Mouse (Mus musculus) embryonic facial prominence, embryonic 12.5 days (tissue): ENCODE measurements around the gene Cep89. TPM values are rescaled to one million over a fixed set of nuclear protein-coding genes. Genes with fewer than 3 reads are reported as not detected.

ENCODE experiments used
- ATAC-seq: fragments of 200-750 bp; cut with Nextera tagmentation; 2 replicates; pipeline ENCODE4 v1.8.0; 2017; ENCODE audit not compliant: insufficient number of reproducible peaks, insufficient read depth, low FRiP score, low TSS enrichment
- H3K27ac ChIP-seq: fragments of 300-500 bp; sonication (generic); 2 replicates; pipeline ENCODE4 v1.5.1; 2016; ENCODE audit warnings: mild to moderate bottlenecking
- H3K27me3 ChIP-seq: fragments of 300-500 bp; sonication (generic); 2 replicates; pipeline ENCODE4 v1.6.1; 2016; ENCODE audit warnings: mild to moderate bottlenecking, moderate library complexity
- H3K36me3 ChIP-seq: fragments of 300-500 bp; sonication (generic); 2 replicates; pipeline ENCODE4 v1.6.1; 2016; ENCODE audit warnings: mild to moderate bottlenecking
- H3K4me1 ChIP-seq: fragments of 300-500 bp; sonication (generic); 2 replicates; pipeline ENCODE4 v1.6.1; 2016
- H3K4me2 ChIP-seq: fragments of 300-500 bp; sonication (generic); replicated peaks from 2 replicates; pipeline ENCODE4 v1.6.1; 2016; ENCODE audit warnings: mild to moderate bottlenecking, moderate library complexity
- H3K4me3 ChIP-seq: fragments of 300-500 bp; sonication (generic); 2 replicates; pipeline ENCODE4 v1.5.1; 2016; ENCODE audit warnings: mild to moderate bottlenecking
- H3K9ac ChIP-seq: fragments of 300-500 bp; sonication (generic); 2 replicates; pipeline ENCODE4 v1.6.1; 2016; ENCODE audit warnings: mild to moderate bottlenecking, moderate library complexity
- H3K9me3 ChIP-seq: fragments of 300-500 bp; sonication (generic); 2 replicates; pipeline ENCODE4 v1.6.1; 2016; ENCODE audit warnings: mild to moderate bottlenecking, moderate library complexity
- WGBS: fragments of 180-500 bp; shearing (Covaris S2); methylation state at CpG from one replicate; pipeline ENCODE4 v1.1.7; 2016; 5-methylcytosine and 5-hydroxymethylcytosine counted together
- polyA plus RNA-seq: library from polyadenylated mRNA; unstranded; fragments of >200 nt; fragmentation: Nextera tagmentation; extraction: Ambion mirVana; gene quantifications from 2 replicates; pipeline ENCODE4 v1.2.1, GENCODE M21; 2016

Cep89 gene
- 56.0 and 58.3 TPM in 2 replicates for polyA plus RNA-seq

GRCm38 (mm10) chr7:35396542-35397168 is at the start of gene Cep89, which contains the start of gene Faap24:
Cep89 (plus strand) TSS chr7:35397035.
Faap24 (minus strand) TSS chr7:35396836.
- no peak within 1 kb of the TSS for H3K27ac ChIP-seq
- WGBS: under 1% methylated on average over 28 of the region's 28 CpGs
- no peaks in the 10 kb centered on the region for H3K9me3 ChIP-seq
- ATAC-seq: peak; percentile 96
- peak within 1 kb of the TSS; percentile 67 for H3K4me3 ChIP-seq
- peak within 1 kb of the TSS; percentile 76 for H3K9ac ChIP-seq
- H3K36me3 ChIP-seq: peaks cover 32% of the 10 kb centered on the region
- peak within 1 kb of the TSS; percentile 61 for H3K4me2 ChIP-seq
- H3K4me1 ChIP-seq: peaks cover 11% of the 10 kb centered on the region
- H3K27me3 ChIP-seq: no peaks in the 10 kb centered on the region

GRCm38 (mm10) chr7:35347918-35348700 is 48.7 kb upstream of the Cep89 start:
- WGBS: 72% methylated on average over 17 of the region's 18 CpGs
- H3K9ac ChIP-seq: no peak overlapping the region
- no peak overlapping the region for H3K4me2 ChIP-seq
- no peak for ATAC-seq
- no peaks in the 10 kb centered on the region for H3K9me3 ChIP-seq
- H3K27ac ChIP-seq: no peak overlapping the region
- no peak overlapping the region for H3K4me3 ChIP-seq
- no peaks in the 10 kb centered on the region for H3K4me1 ChIP-seq
- H3K27me3 ChIP-seq: no peaks in the 10 kb centered on the region
- H3K36me3 ChIP-seq: no peaks in the 10 kb centered on the region

GRCm38 (mm10) chr7:35349022-35349421 is 47.8 kb upstream of the Cep89 start:
- no peak for ATAC-seq
- Histone ChIP-seq H3K27ac (no peak overlapping the region), H3K4me2 (no peak overlapping the region), H3K27me3 (no peaks in the 10 kb centered on the region), H3K4me1 (no peaks in the 10 kb centered on the region), H3K4me3 (no peak overlapping the region), H3K9ac (no peak overlapping the region), H3K36me3 (no peaks in the 10 kb centered on the region), H3K9me3 (no peaks in the 10 kb centered on the region)
- WGBS: 87% methylated on average over 4 of the region's 4 CpGs

GRCm38 (mm10) chr7:35349886-35350684 is 46.8 kb upstream of the Cep89 start:
- Histone ChIP-seq H3K9me3 (no peaks in the 10 kb centered on the region), H3K27me3 (no peaks in the 10 kb centered on the region), H3K4me2 (no peak overlapping the region), H3K9ac (no peak overlapping the region), H3K27ac (no peak overlapping the region), H3K4me1 (no peaks in the 10 kb centered on the region), H3K4me3 (no peak overlapping the region), H3K36me3 (no peaks in the 10 kb centered on the region)
- ATAC-seq: no peak
- WGBS: 89% methylated on average over 8 of the region's 8 CpGs

- no peak for ATAC-seq
- 91% methylated on average over 3 of the region's 3 CpGs for WGBS
Measured at GRCm38 (mm10) chr7:35351155-35351554, 45.7 kb upstream of the Cep89 start.

GRCm38 (mm10) chr7:35353306-35353705 is 43.5 kb upstream of the Cep89 start:
- Histone ChIP-seq H3K4me1 (no peaks in the 10 kb centered on the region), H3K4me3 (no peak overlapping the region), H3K4me2 (no peak overlapping the region), H3K27ac (no peak overlapping the region), H3K9ac (no peak overlapping the region), H3K9me3 (no peaks in the 10 kb centered on the region), H3K36me3 (no peaks in the 10 kb centered on the region), H3K27me3 (no peaks in the 10 kb centered on the region)
- 91% methylated on average over 15 of the region's 15 CpGs for WGBS
- ATAC-seq: no peak

More at GRCm38 (mm10) chr7:35351155-35351554, 45.7 kb upstream of the Cep89 start:
- Histone ChIP-seq H3K4me2 (no peak overlapping the region), H3K4me1 (no peaks in the 10 kb centered on the region), H3K27me3 (no peaks in the 10 kb centered on the region), H3K36me3 (no peaks in the 10 kb centered on the region), H3K27ac (no peak overlapping the region), H3K9ac (no peak overlapping the region), H3K9me3 (no peaks in the 10 kb centered on the region), H3K4me3 (no peak overlapping the region)

- H3K27ac ChIP-seq: no peak overlapping the region
- H3K4me3 ChIP-seq: no peak overlapping the region
- no peaks in the 10 kb centered on the region for H3K4me1 ChIP-seq
- no peaks in the 10 kb centered on the region for H3K27me3 ChIP-seq
- H3K9me3 ChIP-seq: no peaks in the 10 kb centered on the region
- no peak for ATAC-seq
- 85% methylated on average over 5 of the region's 5 CpGs for WGBS
- H3K9ac ChIP-seq: no peak overlapping the region
- H3K4me2 ChIP-seq: no peak overlapping the region
- H3K36me3 ChIP-seq: no peaks in the 10 kb centered on the region
Measured at GRCm38 (mm10) chr7:35355303-35355872, 41.4 kb upstream of the Cep89 start.

GRCm38 (mm10) chr7:35357621-35358020 is 39.2 kb upstream of the Cep89 start:
- Histone ChIP-seq H3K36me3 (no peaks in the 10 kb centered on the region), H3K27ac (no peak overlapping the region), H3K4me3 (no peak overlapping the region), H3K9me3 (no peaks in the 10 kb centered on the region), H3K27me3 (no peaks in the 10 kb centered on the region), H3K4me1 (no peaks in the 10 kb centered on the region), H3K9ac (no peak overlapping the region), H3K4me2 (no peak overlapping the region)
- ATAC-seq: no peak
- WGBS: 86% methylated on average over 12 of the region's 12 CpGs

GRCm38 (mm10) chr7:35362253-35362652 is 34.6 kb upstream of the Cep89 start:
- no peak overlapping the region for H3K9ac ChIP-seq
- H3K36me3 ChIP-seq: no peaks in the 10 kb centered on the region
- ATAC-seq: no peak
- WGBS: 58% methylated on average over 5 of the region's 5 CpGs
- no peak overlapping the region for H3K27ac ChIP-seq
- H3K4me1 ChIP-seq: no peaks in the 10 kb centered on the region
- H3K27me3 ChIP-seq: no peaks in the 10 kb centered on the region
- no peak overlapping the region for H3K4me3 ChIP-seq
- no peaks in the 10 kb centered on the region for H3K9me3 ChIP-seq
- H3K4me2 ChIP-seq: no peak overlapping the region

- H3K36me3 ChIP-seq: no peaks in the 10 kb centered on the region
- H3K4me3 ChIP-seq: no peak overlapping the region
- no peak overlapping the region for H3K27ac ChIP-seq
- H3K9me3 ChIP-seq: no peaks in the 10 kb centered on the region
- WGBS: 41% methylated on average over 5 of the region's 5 CpGs
- no peaks in the 10 kb centered on the region for H3K27me3 ChIP-seq
- H3K4me1 ChIP-seq: no peaks in the 10 kb centered on the region
- 0 out of 2 replicates have a peak, but pooled peaks have one; percentile 29 for ATAC-seq
- no peak overlapping the region for H3K4me2 ChIP-seq
- H3K9ac ChIP-seq: no peak overlapping the region
Measured at GRCm38 (mm10) chr7:35362868-35363267, 34.0 kb upstream of the Cep89 start.

GRCm38 (mm10) chr7:35365161-35365910 is 31.5 kb upstream of the Cep89 start:
- no peaks in the 10 kb centered on the region for H3K9me3 ChIP-seq
- no peak for ATAC-seq
- no peak overlapping the region for H3K27ac ChIP-seq
- no peak overlapping the region for H3K4me2 ChIP-seq
- H3K9ac ChIP-seq: no peak overlapping the region
- H3K4me3 ChIP-seq: no peak overlapping the region
- H3K27me3 ChIP-seq: no peaks in the 10 kb centered on the region
- no peaks in the 10 kb centered on the region for H3K36me3 ChIP-seq
- no peaks in the 10 kb centered on the region for H3K4me1 ChIP-seq
- WGBS: 51% methylated on average over 12 of the region's 12 CpGs
